Mouse (Mus musculus) embryonic fibroblast, embryonic 13.5 days (primary cell): ENCODE measurements around the gene Gm2956.
"Not testable (repeated sequence)": the region's sequence is repeated elsewhere in the genome, so short reads cannot be mapped to it uniquely, and the experiment has no call there.

ENCODE experiments used
- CTCF ChIP-seq: IDR thresholded peaks from 2 replicates; pipeline ENCODE4 v1.5.1; 2011; ENCODE audit warnings: mild to moderate bottlenecking, control low read depth, low read length, moderate library complexity, borderline replicate concordance; ENCODE audit not compliant: insufficient read depth
- POLR2A ChIP-seq: IDR thresholded peaks from 2 replicates; pipeline ENCODE4 v1.6.1; 2011; ENCODE audit warnings: low read depth, mild to moderate bottlenecking, control low read depth, low read length, moderate library complexity

DNA sequence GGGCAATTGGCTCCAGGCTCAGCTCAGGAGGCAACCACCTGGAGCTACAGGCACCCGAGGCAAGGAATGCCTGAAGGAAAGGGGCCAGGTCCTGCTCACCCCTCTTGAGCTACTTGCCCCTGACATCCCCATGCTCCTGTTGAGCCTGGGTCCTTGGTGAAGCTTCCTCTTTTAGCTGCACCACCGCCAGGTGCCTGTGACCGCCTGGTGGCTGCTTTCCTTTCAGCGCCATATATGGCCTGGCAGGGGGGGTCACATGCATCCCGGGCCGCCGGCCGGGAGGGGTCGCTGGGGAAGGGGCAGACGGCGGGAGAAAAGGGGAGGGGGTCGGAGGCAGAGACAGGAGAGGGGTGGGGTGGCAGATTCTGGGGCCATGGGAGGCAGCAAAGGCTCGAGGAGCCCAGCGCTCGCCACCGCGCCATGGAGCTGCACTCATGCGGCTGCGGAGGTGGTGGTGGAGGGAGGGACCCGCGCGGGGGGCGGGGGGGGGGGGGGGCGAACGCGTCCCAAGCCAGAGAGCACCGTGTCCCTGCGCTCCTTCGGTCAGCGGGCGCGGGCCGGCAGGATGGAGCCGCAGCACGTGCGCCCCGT, at the start of gene Gm2956:
- TF ChIP-seq CTCF, POLR2A: not testable (repeated sequence)
